ENCODE assay signal across 16 mouse cellular contexts in genomic region chr10:117824139-117824538, GRCm38 (mm10). TPM values are rescaled to one million over a fixed set of nuclear protein-coding genes. Genes with fewer than 3 reads are reported as not detected.
A peak's percentile ranks its signal among the peaks of the same experiment; 100 is the strongest.
DNase-seq lines count a peak whose midpoint lies in the region; ATAC-seq and TF ChIP-seq lines count a peak whose summit lies in the region.
"Had no signal": no experiment of that assay in that cellular context is flagged by ENCODE, and none has a peak within 500 bp of the region (broad histone marks: within the 10 kb centered on the region; RNA-seq: fewer than 3 reads in every experiment).

No protein-coding gene starts in this region.

- peaks cover 91% of the 10 kb centered on the region for H3K4me1 ChIP-seq in megakaryocyte, embryonic 14.5 days
- H3K4me1 ChIP-seq in lung, postnatal 0 days (ENCODE audit: insufficient read depth, low read depth, low read length) = peaks cover 8% of the 10 kb centered on the region

- H3K27ac ChIP-seq in gastrocnemius, adult 2 months = 0 out of 2 replicates have a peak overlapping the region, but pooled peaks have one; percentile 13
- H3K27ac ChIP-seq in lung, postnatal 0 days (ENCODE audit: low read length) = 0 out of 2 replicates have a peak overlapping the region, but pooled peaks have one; percentile 32
- H3K27ac ChIP-seq: embryonic facial prominence, embryonic 12.5 days; limb, embryonic 13.5 days had no signal

- DNase-seq in gastrocnemius, adult 2 months = no peak
- no peak for DNase-seq in gastrocnemius, postnatal 25 days
- DNase-seq in lung, postnatal 0 days (ENCODE audit: low spot score) = peak; percentile 55
- no peak for DNase-seq in thymus, postnatal 0 days (ENCODE audit: low spot score)
- DNase-seq in cerebellum, postnatal 10 days = no peak
- no peak for DNase-seq in cerebellum, postnatal 36 days
- DNase-seq: adrenal gland, postnatal 10 days; cerebellum, postnatal 14 days; heart, postnatal 4 days; kidney, postnatal 4 days; thymus, postnatal 25 days had no signal

- TF ChIP-seq CTCF in gastrocnemius, adult 2 months (IDR thresholded peaks at IDR 0.05) = peak; percentile 19; the same call in 1 of the 2 replicates
- peak; percentile 65 for TF ChIP-seq CTCF in lung, postnatal 0 days (IDR thresholded peaks at IDR 0.05)

- TF ChIP-seq EP300 in lung, postnatal 0 days (IDR thresholded peaks at IDR 0.05) = peak; percentile 43; the same call in 1 of the 2 replicates

- H3K4me2 ChIP-seq in lung, postnatal 0 days (replicated peaks; ENCODE audit: low read depth, low read length) = no peak overlapping the region
- H3K4me2 ChIP-seq: embryonic facial prominence, embryonic 12.5 days; limb, embryonic 13.5 days had no signal

- H3K36me3 ChIP-seq in megakaryocyte, embryonic 14.5 days (replicated peaks; ENCODE audit: low read length) = peaks cover 100% of the 10 kb centered on the region
- peaks cover 26% of the 10 kb centered on the region; the same call in 1 of the 2 replicates for H3K36me3 ChIP-seq in lung, postnatal 0 days (ENCODE audit: insufficient read depth, low read length)

- no peaks in the 10 kb centered on the region for H3K9me3 ChIP-seq in megakaryocyte, embryonic 14.5 days
- no peaks in the 10 kb centered on the region for H3K9me3 ChIP-seq in lung, postnatal 0 days (ENCODE audit: low read length)
- H3K9me3 ChIP-seq: embryonic facial prominence, embryonic 12.5 days; limb, embryonic 13.5 days had no signal

- WGBS in lung, postnatal 0 days = 35% methylated on average over 4 of the region's 4 CpGs

- H3K4me3 ChIP-seq in gastrocnemius, adult 2 months = no peak overlapping the region
- peak overlapping the region; percentile 34 for H3K4me3 ChIP-seq in megakaryocyte, embryonic 14.5 days (replicated peaks)
- H3K4me3 ChIP-seq in lung, postnatal 0 days (ENCODE audit: low read depth, low read length) = no peak overlapping the region
- H3K4me3 ChIP-seq: embryonic facial prominence, embryonic 12.5 days; limb, embryonic 13.5 days had no signal

- no peak for ATAC-seq in megakaryocyte, adult 5-6 weeks (ENCODE audit: poor library complexity, severe bottlenecking)
- peak; percentile 85 for ATAC-seq in lung, postnatal 0 days
- ATAC-seq: inflammation-experienced regulatory T-cells, adult 6 months had no signal

- H3K9ac ChIP-seq in lung, postnatal 0 days (replicated peaks; ENCODE audit: low read depth) = no peak overlapping the region
- H3K9ac ChIP-seq: embryonic facial prominence, embryonic 12.5 days; limb, embryonic 13.5 days had no signal

- no peaks in the 10 kb centered on the region for H3K27me3 ChIP-seq in megakaryocyte, embryonic 14.5 days (replicated peaks)
- no peaks in the 10 kb centered on the region for H3K27me3 ChIP-seq in lung, postnatal 0 days (replicated peaks; ENCODE audit: insufficient read depth, low read length)
- H3K27me3 ChIP-seq: embryonic facial prominence, embryonic 12.5 days; limb, embryonic 13.5 days had no signal

- intact Hi-C loops in gastrocnemius, adult 2 months (cut with DNase I) = no loop called here

RNA-seq across cellular contexts. Expression of gene Rap1b, which starts 21.7 kb away (rescaled TPM):
- 10 to 100 TPM; 18.6 to 26.4 TPM for total RNA-seq in gastrocnemius, adult 2 months (2021)
- 10 to 100 TPM; 22.8 to 24.2 TPM for total RNA-seq in gastrocnemius, postnatal 25 days (2021)
- 87.7 and 210 TPM in 2 replicates for polyA plus RNA-seq in megakaryocyte, embryonic 14.5 days (2012; ENCODE audit: insufficient read depth, low replicate concordance)
- 448 and 514 TPM in 2 replicates for total RNA-seq in megakaryocyte, adult 5-6 weeks (2015)
- total RNA-seq in megakaryocyte, adult 5-6 weeks (2017) = 174 and 218 TPM in 2 replicates
- 268 and 290 TPM in 2 replicates for polyA plus RNA-seq in lung, postnatal 0 days (2015; fragmentation: Nextera tagmentation; extraction: Ambion mirVana)
- polyA plus RNA-seq in thymus, postnatal 0 days (2015; fragmentation: Nextera tagmentation; extraction: Ambion mirVana) = 234 and 261 TPM in 2 replicates

RNA-seq across cellular contexts. Expression of gene Nup107, which starts 31.6 kb away (rescaled TPM):
- 1 to 10 TPM; 5.8 to 6.6 TPM for total RNA-seq in gastrocnemius, adult 2 months (2021)
- total RNA-seq in gastrocnemius, postnatal 25 days (2021) = 1 to 10 TPM; 6.0 TPM
- 10.8 TPM in 1 of 2 replicates, not detected in the other for polyA plus RNA-seq in megakaryocyte, embryonic 14.5 days (2012; ENCODE audit: insufficient read depth, low replicate concordance)
- total RNA-seq in megakaryocyte, adult 5-6 weeks (2015) = 50.3 and 50.9 TPM in 2 replicates
- total RNA-seq in megakaryocyte, adult 5-6 weeks (2017) = 57.7 and 68.7 TPM in 2 replicates
- polyA plus RNA-seq in lung, postnatal 0 days (2015; fragmentation: Nextera tagmentation; extraction: Ambion mirVana) = 15.2 and 17.3 TPM in 2 replicates
- polyA plus RNA-seq in thymus, postnatal 0 days (2015; fragmentation: Nextera tagmentation; extraction: Ambion mirVana) = 73.7 and 81.7 TPM in 2 replicates

Comparison
In these comparisons a context has a peak if more than half of its experiments do, and no peak if none do; other contexts are left out.
1. RNA of gene Rap1b, which starts 21.7 kb away (total RNA-seq): 174 to 514 TPM in megakaryocyte, adult 5-6 weeks; 18.6 to 26.4 TPM in gastrocnemius, adult 2 months and 22.8 to 24.2 TPM in gastrocnemius, postnatal 25 days; every median in the first group is over 4 times any median in the second.
2. RNA of gene Nup107, which starts 31.6 kb away (total RNA-seq): 50.3 to 68.7 TPM in megakaryocyte, adult 5-6 weeks; 5.8 to 6.6 TPM in gastrocnemius, adult 2 months and 6.0 TPM in gastrocnemius, postnatal 25 days; every median in the first group is over 4 times any median in the second.